Mouse (Mus musculus): ENCODE measurements around the gene Dhx37.
A peak's percentile ranks its signal among the peaks of the same experiment; 100 is the strongest.
"Not testable (repeated sequence)": the region's sequence is repeated elsewhere in the genome, so short reads cannot be mapped to it uniquely, and the experiment has no call there.

The Dhx37 gene

GRCm38 (mm10) chr5:125408842-125409241 is 25.1 kb downstream of the Dhx37 start:
- DNase-seq (ENCODE audit: low spot score in 2 of 2): peak; percentile 79 to 87

- no peak for DNase-seq (ENCODE audit: low spot score in 2 of 2)
Measured at GRCm38 (mm10) chr5:125407910-125408575, 25.9 kb downstream of the Dhx37 start.

GRCm38 (mm10) chr5:125407020-125407830 is 26.7 kb downstream of the Dhx37 start:
- no peak for DNase-seq (ENCODE audit: low spot score in 2 of 2)

GRCm38 (mm10) chr5:125406322-125407016 is 27.5 kb downstream of the Dhx37 start:
- peak; percentile 62 to 64 for DNase-seq (ENCODE audit: low spot score in 2 of 2)

- DNase-seq (ENCODE audit: low spot score in 2 of 2): peak; percentile 79 to 90
Measured at GRCm38 (mm10) chr5:125405546-125406248, 28.2 kb downstream of the Dhx37 start.

DNA sequence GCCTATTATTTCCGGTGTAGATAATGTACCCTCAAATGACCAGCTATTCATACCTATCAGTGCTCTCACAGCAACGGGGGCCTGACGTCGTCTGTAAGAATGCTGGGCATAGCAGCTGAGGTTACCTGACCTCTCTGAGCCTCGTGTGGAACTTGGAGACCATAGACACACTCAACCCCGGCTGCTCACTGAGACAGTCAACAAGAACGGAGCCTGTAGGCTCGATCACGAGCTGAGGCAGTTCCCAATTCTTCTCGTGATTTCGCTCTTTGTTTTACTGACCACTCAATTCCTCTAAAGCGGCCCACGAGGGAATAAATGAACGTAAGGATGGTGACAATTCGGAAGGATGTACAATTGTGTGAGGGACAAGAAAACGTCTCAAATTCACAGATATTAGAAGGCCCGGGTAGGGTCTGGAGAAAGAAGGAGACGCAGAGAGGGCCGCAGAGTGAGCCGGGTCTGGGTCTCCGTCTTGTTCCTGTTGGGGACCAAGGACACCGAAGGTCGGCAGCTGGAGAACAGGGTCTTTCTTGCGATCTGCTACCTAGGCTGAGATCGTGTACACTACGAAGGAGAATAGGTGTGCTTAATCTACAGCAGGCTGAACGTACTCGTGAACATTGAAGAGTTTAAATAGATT is 28.9 kb downstream of the Dhx37 start:
- DNase-seq (ENCODE audit: low spot score in 2 of 2): peak; percentile 28 to 34

DNA sequence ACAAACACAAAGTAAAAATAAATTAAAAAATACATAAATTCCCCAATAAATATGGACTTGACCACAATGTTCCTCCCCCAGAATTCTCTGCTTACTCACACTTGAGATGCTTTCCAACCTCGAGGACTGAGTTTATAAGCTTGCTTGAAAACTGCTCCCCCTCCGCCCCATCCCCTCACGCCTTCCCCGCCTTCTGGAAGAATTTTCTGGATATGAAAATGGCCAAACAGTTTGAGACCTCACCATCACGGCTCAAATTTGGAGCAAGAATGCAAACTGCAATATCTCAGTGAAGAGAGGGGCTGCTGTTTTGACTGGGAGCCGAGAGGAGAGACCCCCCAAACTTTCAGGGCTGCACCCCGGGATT is 29.4 kb downstream of the Dhx37 start:
- no peak for DNase-seq (ENCODE audit: low spot score in 2 of 2)

GRCm38 (mm10) chr5:125403481-125404465 is 30.1 kb downstream of the Dhx37 start:
- peak; percentile 55 to 72 for DNase-seq (ENCODE audit: low spot score in 2 of 2)

DNA sequence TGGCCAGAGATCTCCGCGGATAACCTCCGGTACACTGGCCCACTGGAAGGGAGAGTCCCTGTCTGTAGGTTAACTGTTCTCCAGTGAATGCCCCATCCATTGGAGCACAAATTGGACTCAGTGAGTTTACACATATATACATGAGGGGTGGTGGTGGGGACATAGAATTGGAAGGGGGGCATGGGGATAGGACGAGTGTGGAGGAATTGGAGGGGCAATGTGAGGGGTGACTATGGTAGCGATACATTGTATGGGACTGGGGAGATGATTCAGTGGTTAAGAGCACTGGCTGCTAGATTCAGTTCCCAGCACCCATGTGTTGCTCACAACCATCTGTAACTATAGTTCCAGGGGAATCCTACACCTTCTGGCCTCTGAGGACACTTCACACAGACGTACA is 30.9 kb downstream of the Dhx37 start:
- no peak for DNase-seq (ENCODE audit: low spot score in 2 of 2)

- DNase-seq (ENCODE audit: low spot score in 2 of 2): no peak
Measured at GRCm38 (mm10) chr5:125402476-125402875, 31.4 kb downstream of the Dhx37 start.

GRCm38 (mm10) chr5:125400903-125401302 is 33.0 kb downstream of the Dhx37 start:
- DNase-seq (ENCODE audit: low spot score in 2 of 2): no peak

GRCm38 (mm10) chr5:125395008-125395407 is 38.9 kb downstream of the Dhx37 start:
- no peak for DNase-seq (ENCODE audit: low spot score in 2 of 2)

DNA sequence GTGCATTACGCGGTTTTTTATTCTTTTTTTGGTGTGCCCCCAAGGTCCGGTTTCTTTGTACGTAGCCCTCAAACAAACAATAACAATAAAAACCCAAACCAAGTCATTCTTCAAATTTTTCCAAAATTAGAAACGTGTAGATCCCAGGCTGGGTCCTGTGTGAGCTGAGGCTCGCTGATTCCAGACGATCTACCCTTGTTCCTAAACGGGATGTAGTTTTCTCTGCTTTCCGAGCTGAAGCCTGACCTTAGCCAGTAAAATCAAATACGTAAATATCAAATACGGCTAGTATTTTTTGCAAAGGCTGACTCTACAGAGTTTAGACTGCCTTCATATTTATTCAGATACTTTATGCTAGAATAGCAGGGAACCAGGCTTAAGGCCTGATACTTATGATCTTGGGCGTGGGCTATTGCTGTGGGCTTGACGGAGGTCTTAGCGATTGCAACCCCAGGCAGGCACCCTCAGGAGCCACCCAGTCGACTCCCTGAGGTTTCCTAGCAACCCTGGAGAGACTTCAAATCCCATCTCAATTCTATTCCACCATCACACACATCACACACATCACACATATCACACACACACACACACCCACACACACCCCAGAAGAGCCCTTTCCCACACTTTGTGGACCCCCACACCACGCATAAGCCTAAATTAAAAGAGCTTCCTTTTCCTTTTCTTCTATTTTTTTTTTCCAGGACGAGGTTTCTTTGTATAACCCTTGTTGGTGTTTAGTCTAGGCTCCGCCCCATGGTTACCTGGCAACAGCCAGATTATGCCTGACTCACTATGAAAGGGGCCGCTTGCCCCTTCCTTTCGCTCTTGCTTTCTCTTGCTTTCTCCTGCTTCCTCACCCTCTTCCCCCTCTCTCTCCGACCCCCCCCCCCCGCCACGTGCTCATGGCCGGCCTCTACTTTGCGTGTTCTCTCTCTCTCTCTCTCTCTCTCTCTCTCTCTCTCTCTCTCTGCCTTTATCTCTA is 40.0 kb downstream of the Dhx37 start:
- DNase-seq (ENCODE audit: low spot score in 2 of 2): peak; percentile 78 to 79

DNA sequence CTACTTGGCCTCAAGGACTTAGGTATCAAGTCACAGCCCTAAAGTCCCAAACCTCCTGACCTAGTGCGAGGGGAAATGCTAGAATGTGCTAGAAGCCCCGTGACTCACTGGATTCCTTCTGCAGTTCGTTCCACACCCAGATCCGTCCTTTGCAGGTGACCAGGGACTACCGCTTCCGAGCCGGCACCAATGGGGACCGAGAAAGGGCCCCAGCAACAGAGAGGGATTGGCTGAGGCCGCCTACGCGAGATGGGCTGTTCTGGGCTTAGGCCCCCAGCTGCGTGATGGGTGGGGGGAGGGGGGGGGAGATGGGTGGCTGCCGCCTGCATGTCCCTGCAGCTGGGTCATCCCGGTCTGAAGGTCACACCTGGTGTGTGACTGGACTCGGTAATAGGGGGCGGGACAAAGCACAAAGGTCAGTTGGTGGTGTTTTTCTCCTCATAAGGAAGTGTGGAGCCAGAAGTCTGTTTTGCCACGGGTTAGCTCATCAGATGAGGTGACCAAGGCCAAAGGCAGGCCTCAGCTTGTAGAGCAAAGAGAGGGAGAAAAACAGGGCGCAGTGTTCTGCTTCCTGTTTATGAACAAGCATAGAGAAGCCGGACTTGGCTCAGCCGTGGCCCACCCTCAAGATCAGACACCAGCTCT is 40.8 kb downstream of the Dhx37 start:
- peak; percentile 93 to 95 for DNase-seq (ENCODE audit: low spot score in 2 of 2)

GRCm38 (mm10) chr5:125392618-125392976 is 41.3 kb downstream of the Dhx37 start:
- no peak for DNase-seq (ENCODE audit: low spot score in 2 of 2)

GRCm38 (mm10) chr5:125392176-125392575 is 41.7 kb downstream of the Dhx37 start:
- not testable (repeated sequence) for DNase-seq (ENCODE audit: low spot score in 2 of 2)

DNA sequence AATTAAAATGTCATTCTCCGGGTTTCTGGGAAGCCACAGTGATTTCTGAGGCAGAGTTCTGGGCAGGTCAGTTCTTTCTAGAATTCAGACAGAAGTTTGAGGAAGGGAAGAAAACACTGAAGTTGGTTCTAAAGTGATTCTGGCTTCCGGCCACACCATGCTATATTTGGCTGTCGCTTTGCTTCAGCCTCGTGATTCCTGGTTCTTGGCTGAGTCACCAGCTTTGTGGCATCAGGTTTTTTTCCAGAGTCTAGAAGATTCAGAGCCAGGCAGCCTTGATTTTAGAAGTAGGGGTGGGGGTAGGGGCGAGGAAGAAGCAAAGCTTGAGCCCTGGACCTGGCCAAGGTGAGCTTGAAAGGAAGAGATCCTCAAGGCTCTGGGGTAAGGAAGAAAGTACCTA is 42.3 kb downstream of the Dhx37 start:
- no peak for DNase-seq (ENCODE audit: low spot score in 2 of 2)

DNA sequence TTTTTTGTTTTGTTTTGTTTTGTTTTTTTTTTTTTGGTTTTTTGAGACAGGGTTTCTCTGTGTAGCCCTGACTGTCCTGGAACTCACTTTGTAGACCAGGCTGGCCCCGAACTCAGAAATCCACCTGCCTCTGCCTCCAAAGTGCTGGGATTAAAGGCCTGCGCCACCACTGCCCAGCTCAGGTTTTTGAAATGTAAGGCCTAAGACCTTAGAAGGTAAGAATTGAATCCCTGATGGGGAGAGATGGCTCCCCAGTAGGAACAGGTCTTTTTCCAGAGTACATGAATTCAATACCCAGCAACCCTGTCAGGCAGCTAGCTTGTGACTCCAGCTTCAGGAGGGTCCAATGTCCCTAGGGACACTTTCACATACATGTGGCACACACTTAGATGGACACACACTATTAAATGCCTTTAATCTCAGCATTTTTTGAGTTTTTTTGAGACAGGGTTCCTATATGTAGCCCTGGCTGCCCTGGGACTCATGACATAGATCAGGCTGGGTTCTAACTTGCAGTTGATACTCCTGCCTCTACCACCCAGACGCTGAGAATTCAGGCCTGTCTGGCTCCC is 42.9 kb downstream of the Dhx37 start:
- no peak for DNase-seq (ENCODE audit: low spot score in 2 of 2)
